Comparison of ENCODE assay signal across 9 mouse cellular contexts in genomic region chr1:64338575-64338961, GRCm38 (mm10).
A peak's percentile ranks its signal among the peaks of the same experiment; 100 is the strongest.
DNase-seq lines count a peak whose midpoint lies in the region; ATAC-seq lines count a peak whose summit lies in the region.
"Had no signal": no experiment of that assay in that cellular context is flagged by ENCODE, and none has a peak within 500 bp of the region (broad histone marks: within the 10 kb centered on the region; RNA-seq: fewer than 3 reads in every experiment).

No protein-coding gene starts in this region.

- no peaks in the 10 kb centered on the region for H3K9me3 ChIP-seq in intestine, embryonic 15.5 days
- no peaks in the 10 kb centered on the region for H3K9me3 ChIP-seq in intestine, embryonic 16.5 days (ENCODE audit: control insufficient read depth, low read length)
- no peaks in the 10 kb centered on the region for H3K9me3 ChIP-seq in forebrain, embryonic 15.5 days
- H3K9me3 ChIP-seq in midbrain, embryonic 13.5 days, result no peaks in the 10 kb centered on the region

- H3K36me3 ChIP-seq in intestine, embryonic 15.5 days, result no peaks in the 10 kb centered on the region
- no peaks in the 10 kb centered on the region for H3K36me3 ChIP-seq in intestine, embryonic 16.5 days (ENCODE audit: control insufficient read depth, insufficient read depth, low read length)
- no peaks in the 10 kb centered on the region for H3K36me3 ChIP-seq in forebrain, embryonic 15.5 days
- H3K36me3 ChIP-seq in midbrain, embryonic 13.5 days, result no peaks in the 10 kb centered on the region

- H3K27ac ChIP-seq in intestine, embryonic 15.5 days, result no peak overlapping the region
- H3K27ac ChIP-seq in intestine, embryonic 16.5 days (ENCODE audit: low read length), result no peak overlapping the region
- no peak overlapping the region for H3K27ac ChIP-seq in forebrain, embryonic 15.5 days (replicated peaks)
- H3K27ac ChIP-seq in midbrain, embryonic 13.5 days, result peak overlapping the region; percentile 26
- H3K27ac ChIP-seq: gastrocnemius, adult 2 months had no signal

- H3K4me2 ChIP-seq in intestine, embryonic 15.5 days (replicated peaks), result 0 out of 2 replicates have a peak overlapping the region, but pooled peaks have one; percentile 7
- H3K4me2 ChIP-seq in intestine, embryonic 16.5 days (ENCODE audit: low read depth, low read length), result no peak overlapping the region
- peak overlapping the region; percentile 26 for H3K4me2 ChIP-seq in forebrain, embryonic 15.5 days (replicated peaks)
- H3K4me2 ChIP-seq in midbrain, embryonic 13.5 days (replicated peaks), result peak overlapping the region; percentile 25

- H3K4me3 ChIP-seq in intestine, embryonic 15.5 days (replicated peaks), result no peak overlapping the region
- no peak overlapping the region for H3K4me3 ChIP-seq in intestine, embryonic 16.5 days (ENCODE audit: low read length)
- H3K4me3 ChIP-seq in forebrain, embryonic 15.5 days, result no peak overlapping the region
- H3K4me3 ChIP-seq in midbrain, embryonic 13.5 days (replicated peaks), result no peak overlapping the region
- H3K4me3 ChIP-seq: gastrocnemius, adult 2 months had no signal

- no peaks in the 10 kb centered on the region for H3K27me3 ChIP-seq in intestine, embryonic 15.5 days (replicated peaks)
- no peaks in the 10 kb centered on the region for H3K27me3 ChIP-seq in intestine, embryonic 16.5 days (replicated peaks; ENCODE audit: control insufficient read depth, insufficient read depth, low read length)
- no peaks in the 10 kb centered on the region for H3K27me3 ChIP-seq in forebrain, embryonic 15.5 days
- no peaks in the 10 kb centered on the region for H3K27me3 ChIP-seq in midbrain, embryonic 13.5 days

- 45% methylated on average over 9 of the region's 9 CpGs for WGBS in intestine, embryonic 15.5 days
- WGBS in intestine, embryonic 16.5 days, result 53% methylated on average over 9 of the region's 9 CpGs
- 31% methylated on average over 9 of the region's 9 CpGs for WGBS in forebrain, embryonic 15.5 days
- 21% methylated on average over 9 of the region's 9 CpGs for WGBS in midbrain, embryonic 13.5 days

- no peak overlapping the region for H3K9ac ChIP-seq in intestine, embryonic 15.5 days
- H3K9ac ChIP-seq in intestine, embryonic 16.5 days (ENCODE audit: low read depth, low read length), result no peak overlapping the region
- no peak overlapping the region for H3K9ac ChIP-seq in forebrain, embryonic 15.5 days (replicated peaks)
- no peak overlapping the region for H3K9ac ChIP-seq in midbrain, embryonic 13.5 days (replicated peaks)

- H3K4me1 ChIP-seq in intestine, embryonic 15.5 days (replicated peaks), result no peaks in the 10 kb centered on the region
- H3K4me1 ChIP-seq in intestine, embryonic 16.5 days (ENCODE audit: control insufficient read depth, insufficient read depth, low read length), result no peaks in the 10 kb centered on the region
- H3K4me1 ChIP-seq in forebrain, embryonic 15.5 days, result peaks cover 7% of the 10 kb centered on the region
- peaks cover 16% of the 10 kb centered on the region for H3K4me1 ChIP-seq in midbrain, embryonic 13.5 days (replicated peaks)

- DNase-seq in R1 (ENCODE audit: low read depth, low spot score) (peak; percentile 68), MN1 (ENCODE audit: low spot score) (no peak)
- no peak for DNase-seq in thymus, adult 18-20 months
- DNase-seq in testis, postnatal 10 days (ENCODE audit: low spot score), result no peak
- DNase-seq: gastrocnemius, adult 2 months had no signal

- no peak for ATAC-seq in intestine, embryonic 15.5 days
- ATAC-seq in intestine, embryonic 16.5 days, result no peak
- ATAC-seq in forebrain, embryonic 15.5 days (replicated peaks), result no peak
- no peak for ATAC-seq in midbrain, embryonic 13.5 days
